ENCODE assay signal across 11 mouse cellular contexts in the genomic region with DNA sequence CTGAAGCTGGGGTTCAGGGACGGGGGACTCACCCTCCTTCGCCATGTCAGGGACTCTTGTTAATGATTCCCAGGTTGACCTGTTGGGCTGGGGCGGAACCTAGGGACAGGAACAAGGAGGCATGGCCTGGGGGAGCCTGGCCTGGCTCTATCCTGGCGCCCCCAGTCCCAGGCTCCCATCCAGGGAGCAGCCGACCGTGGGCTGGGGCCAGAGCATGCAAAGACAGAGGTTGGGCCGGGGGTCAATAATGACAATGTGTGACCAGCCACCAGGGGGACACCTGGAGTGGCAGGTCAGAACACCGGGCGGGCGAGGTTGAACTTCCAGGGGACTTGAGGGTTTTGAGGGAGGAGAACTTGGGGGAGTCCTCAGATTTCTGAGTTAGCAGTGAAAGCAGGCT. TPM values are rescaled to one million over a fixed set of nuclear protein-coding genes. Genes with fewer than 3 reads are reported as not detected.
DNase-seq lines count a peak whose midpoint lies in the region; ATAC-seq and TF ChIP-seq lines count a peak whose summit lies in the region.
"Had no signal": no experiment of that assay in that cellular context is flagged by ENCODE, and none has a peak within 500 bp of the region (broad histone marks: within the 10 kb centered on the region; RNA-seq: fewer than 3 reads in every experiment).

No protein-coding gene starts in this region.

- H3K4me3 ChIP-seq in hindbrain, embryonic 10.5 days = peak overlapping the region; percentile 18; the same call in 1 of the 2 replicates
- H3K4me3 ChIP-seq in hindbrain, embryonic 11.5 days (ENCODE audit: low read depth, low read length) = no peak overlapping the region
- H3K4me3 ChIP-seq in embryonic facial prominence, embryonic 15.5 days (replicated peaks) = 0 out of 2 replicates have a peak overlapping the region, but pooled peaks have one; percentile 8
- H3K4me3 ChIP-seq in liver, postnatal 0 days (ENCODE audit: low read depth, low read length) = peak overlapping the region; percentile 43
- H3K4me3 ChIP-seq: myocyte had no signal

- H3K27me3 ChIP-seq in hindbrain, embryonic 10.5 days (ENCODE audit: insufficient read depth, poor library complexity, severe bottlenecking) = peaks cover 15% of the 10 kb centered on the region
- H3K27me3 ChIP-seq in hindbrain, embryonic 11.5 days (ENCODE audit: control insufficient read depth, insufficient read depth, low read length) = no peaks in the 10 kb centered on the region
- no peaks in the 10 kb centered on the region for H3K27me3 ChIP-seq in embryonic facial prominence, embryonic 15.5 days
- no peaks in the 10 kb centered on the region for H3K27me3 ChIP-seq in liver, postnatal 0 days (ENCODE audit: insufficient read depth, low read length)

- peaks cover 35% of the 10 kb centered on the region for H3K4me1 ChIP-seq in hindbrain, embryonic 10.5 days (replicated peaks)
- H3K4me1 ChIP-seq in hindbrain, embryonic 11.5 days (replicated peaks; ENCODE audit: control insufficient read depth, insufficient read depth, low read length) = no peaks in the 10 kb centered on the region; the same call in 1 of the 2 replicates
- H3K4me1 ChIP-seq in embryonic facial prominence, embryonic 15.5 days = peaks cover 16% of the 10 kb centered on the region
- peaks cover 30% of the 10 kb centered on the region for H3K4me1 ChIP-seq in liver, postnatal 0 days (ENCODE audit: insufficient read depth)

- TF ChIP-seq EP300 in liver, postnatal 0 days (IDR thresholded peaks at IDR 0.05; ENCODE audit: low read depth) = no peak

- H3K9me3 ChIP-seq in hindbrain, embryonic 10.5 days = no peaks in the 10 kb centered on the region
- H3K9me3 ChIP-seq in hindbrain, embryonic 11.5 days (ENCODE audit: control insufficient read depth, low read length) = no peaks in the 10 kb centered on the region
- H3K9me3 ChIP-seq in embryonic facial prominence, embryonic 15.5 days (replicated peaks) = no peaks in the 10 kb centered on the region
- H3K9me3 ChIP-seq in liver, postnatal 0 days (ENCODE audit: low read length) = no peaks in the 10 kb centered on the region

- ATAC-seq in hindbrain, embryonic 11.5 days (ENCODE audit: low FRiP score) = no peak
- ATAC-seq in embryonic facial prominence, embryonic 15.5 days (ENCODE audit: insufficient number of reproducible peaks, low FRiP score, low TSS enrichment, low read depth) = no peak
- peak; percentile 26 for ATAC-seq in liver, postnatal 0 days

- peak overlapping the region; percentile 63 for H3K27ac ChIP-seq in hindbrain, embryonic 10.5 days
- H3K27ac ChIP-seq in hindbrain, embryonic 11.5 days (ENCODE audit: low read depth, low read length) = no peak overlapping the region
- H3K27ac ChIP-seq in embryonic facial prominence, embryonic 15.5 days (replicated peaks) = no peak overlapping the region
- H3K27ac ChIP-seq in liver, postnatal 0 days (ENCODE audit: low read depth) = peak overlapping the region; percentile 92

- peak; percentile 42 for TF ChIP-seq CTCF in liver, postnatal 0 days (IDR thresholded peaks at IDR 0.05; ENCODE audit: low read depth)

- no peak overlapping the region for H3K9ac ChIP-seq in hindbrain, embryonic 11.5 days (ENCODE audit: low read depth, low read length)
- H3K9ac ChIP-seq in embryonic facial prominence, embryonic 15.5 days = no peak overlapping the region
- peak overlapping the region; percentile 65 for H3K9ac ChIP-seq in liver, postnatal 0 days (replicated peaks)

- H3K4me2 ChIP-seq in hindbrain, embryonic 11.5 days (replicated peaks; ENCODE audit: low read depth, low read length) = no peak overlapping the region
- peak overlapping the region; percentile 32 for H3K4me2 ChIP-seq in embryonic facial prominence, embryonic 15.5 days (replicated peaks)
- H3K4me2 ChIP-seq in liver, postnatal 0 days (ENCODE audit: low read depth, low read length) = peak overlapping the region; percentile 69

- no peaks in the 10 kb centered on the region for H3K36me3 ChIP-seq in hindbrain, embryonic 10.5 days
- H3K36me3 ChIP-seq in hindbrain, embryonic 11.5 days (ENCODE audit: control insufficient read depth, insufficient read depth, low read length) = no peaks in the 10 kb centered on the region
- H3K36me3 ChIP-seq in embryonic facial prominence, embryonic 15.5 days = no peaks in the 10 kb centered on the region
- no peaks in the 10 kb centered on the region for H3K36me3 ChIP-seq in liver, postnatal 0 days (replicated peaks; ENCODE audit: insufficient read depth, low read length)

- DNase-seq in hindbrain, embryonic 10.5 days (ENCODE audit: low spot score) = no peak
- no peak for DNase-seq in hindbrain, embryonic 11.5 days (ENCODE audit: low spot score)
- DNase-seq in kidney, postnatal 10 days = peak; percentile 62
- peak; percentile 56 for DNase-seq in liver, postnatal 0 days
- DNase-seq in thymus, postnatal 10 days (ENCODE audit: low spot score in 2 of 2) = no peak
- DNase-seq in layer of hippocampus, postnatal 14 days (ENCODE audit: low spot score in 2 of 2) = no peak
- DNase-seq in layer of hippocampus, postnatal 25 days (ENCODE audit: extremely low spot score in 1 of 2, low spot score in 1 of 2) = no peak
- DNase-seq: right cerebral cortex, postnatal 4 days had no signal

- WGBS in hindbrain, embryonic 10.5 days = 48% methylated on average over 10 of the region's 10 CpGs
- 44% methylated on average over 10 of the region's 10 CpGs for WGBS in hindbrain, embryonic 11.5 days
- 49% methylated on average over 10 of the region's 10 CpGs for WGBS in embryonic facial prominence, embryonic 15.5 days
- WGBS in liver, postnatal 0 days (ENCODE audit: insufficient replicate concordance) = 55% methylated on average over 10 of the region's 10 CpGs

RNA-seq across cellular contexts. Expression of a gene that starts 0.4 kb away (rescaled TPM):
- polyA plus RNA-seq in hindbrain, embryonic 10.5 days (2016; fragmentation: Nextera tagmentation; extraction: Ambion mirVana) = 3.0 and 4.5 TPM in 2 replicates
- 0.56 and 1.4 TPM in 2 replicates for polyA plus RNA-seq in hindbrain, embryonic 11.5 days (2014; fragmentation: Nextera tagmentation; extraction: Ambion mirVana)
- polyA plus RNA-seq in embryonic facial prominence, embryonic 15.5 days (2015; fragmentation: Nextera tagmentation; extraction: Ambion mirVana) = 5.4 and 5.7 TPM in 2 replicates
- polyA plus RNA-seq in liver, postnatal 0 days (2015; fragmentation: Nextera tagmentation; extraction: Ambion mirVana) = 250 and 259 TPM in 2 replicates
- total RNA-seq in layer of hippocampus, postnatal 14 days (2021) = 1 to 10 TPM; 2.8 to 3.1 TPM
- total RNA-seq in layer of hippocampus, postnatal 25 days (2021) = 1 to 10 TPM; 2.3 to 4.2 TPM
- polyA plus RNA-seq: myocyte had no signal

RNA-seq across cellular contexts. Expression of a gene that starts 12.2 kb away (rescaled TPM):
- polyA plus RNA-seq in hindbrain, embryonic 10.5 days (2016; fragmentation: Nextera tagmentation; extraction: Ambion mirVana) = 1.2 and 1.3 TPM in 2 replicates
- 0.60 and 0.86 TPM in 2 replicates for polyA plus RNA-seq in hindbrain, embryonic 11.5 days (2014; fragmentation: Nextera tagmentation; extraction: Ambion mirVana)
- polyA plus RNA-seq in embryonic facial prominence, embryonic 15.5 days (2015; fragmentation: Nextera tagmentation; extraction: Ambion mirVana) = 7.1 and 7.8 TPM in 2 replicates
- polyA plus RNA-seq in liver, postnatal 0 days (2015; fragmentation: Nextera tagmentation; extraction: Ambion mirVana) = 2.8 and 3.1 TPM in 2 replicates
- 100 to 1,000 TPM; 430 to 445 TPM for total RNA-seq in layer of hippocampus, postnatal 14 days (2021)
- 100 to 1,000 TPM; 548 to 608 TPM for total RNA-seq in layer of hippocampus, postnatal 25 days (2021)

RNA-seq across cellular contexts. Expression of a gene that starts 38.1 kb away (rescaled TPM):
- polyA plus RNA-seq in hindbrain, embryonic 10.5 days (2016; fragmentation: Nextera tagmentation; extraction: Ambion mirVana) = 7.9 and 10.8 TPM in 2 replicates
- polyA plus RNA-seq in hindbrain, embryonic 11.5 days (2014; fragmentation: Nextera tagmentation; extraction: Ambion mirVana) = 6.3 and 8.6 TPM in 2 replicates
- polyA plus RNA-seq in embryonic facial prominence, embryonic 15.5 days (2015; fragmentation: Nextera tagmentation; extraction: Ambion mirVana) = 108 and 127 TPM in 2 replicates
- 3.4 TPM in 2 replicates for polyA plus RNA-seq in liver, postnatal 0 days (2015; fragmentation: Nextera tagmentation; extraction: Ambion mirVana)
- under 1 TPM; 0.55 to 0.72 TPM for total RNA-seq in layer of hippocampus, postnatal 14 days (2021)
- not detected for total RNA-seq in layer of hippocampus, postnatal 25 days (2021)
- total RNA-seq: left cerebral cortex, postnatal 14 days had no signal

RNA-seq across cellular contexts. Expression of a gene that starts 41.0 kb away (rescaled TPM):
- 111 and 144 TPM in 2 replicates for polyA plus RNA-seq in hindbrain, embryonic 10.5 days (2016; fragmentation: Nextera tagmentation; extraction: Ambion mirVana)
- polyA plus RNA-seq in hindbrain, embryonic 11.5 days (2014; fragmentation: Nextera tagmentation; extraction: Ambion mirVana) = 120 and 125 TPM in 2 replicates
- polyA plus RNA-seq in embryonic facial prominence, embryonic 15.5 days (2015; fragmentation: Nextera tagmentation; extraction: Ambion mirVana) = 72.5 and 75.2 TPM in 2 replicates
- 7.1 and 8.9 TPM in 2 replicates for polyA plus RNA-seq in liver, postnatal 0 days (2015; fragmentation: Nextera tagmentation; extraction: Ambion mirVana)
- total RNA-seq in layer of hippocampus, postnatal 14 days (2021) = 100 to 1,000 TPM; 123 to 134 TPM
- 100 to 1,000 TPM; 108 to 126 TPM for total RNA-seq in layer of hippocampus, postnatal 25 days (2021)

RNA-seq across cellular contexts. Expression of a gene that starts 55.5 kb away (rescaled TPM):
- 2.3 and 6.3 TPM in 2 replicates for polyA plus RNA-seq in hindbrain, embryonic 10.5 days (2016; fragmentation: Nextera tagmentation; extraction: Ambion mirVana)
- polyA plus RNA-seq in hindbrain, embryonic 11.5 days (2014; fragmentation: Nextera tagmentation; extraction: Ambion mirVana) = 1.0 and 2.8 TPM in 2 replicates
- polyA plus RNA-seq in embryonic facial prominence, embryonic 15.5 days (2015; fragmentation: Nextera tagmentation; extraction: Ambion mirVana) = 1.7 and 2.1 TPM in 2 replicates
- 0.11 TPM in 1 of 2 replicates, not detected in the other for polyA plus RNA-seq in liver, postnatal 0 days (2015; fragmentation: Nextera tagmentation; extraction: Ambion mirVana)
- 10 to 100 TPM; 21.8 to 23.3 TPM for total RNA-seq in layer of hippocampus, postnatal 14 days (2021)
- 10 to 100 TPM; 31.9 to 36.1 TPM for total RNA-seq in layer of hippocampus, postnatal 25 days (2021)
- polyA plus RNA-seq: myocyte had no signal

Comparison
In these comparisons a context has a peak if more than half of its experiments do, and no peak if none do; other contexts are left out.
1. H3K27ac ChIP-seq: peak in hindbrain, embryonic 10.5 days (single experiment) and liver, postnatal 0 days (single experiment); none in hindbrain, embryonic 11.5 days (single experiment) and embryonic facial prominence, embryonic 15.5 days (single experiment).
2. DNase-seq: peak in kidney, postnatal 10 days (single experiment) and liver, postnatal 0 days (single experiment); none in hindbrain, embryonic 10.5 days (single experiment), hindbrain, embryonic 11.5 days (single experiment), thymus, postnatal 10 days (0 of 2), layer of hippocampus, postnatal 14 days (0 of 2) and layer of hippocampus, postnatal 25 days (0 of 2).
3. RNA of a gene that starts 0.4 kb away (polyA plus RNA-seq): 250 to 259 TPM in liver, postnatal 0 days; 5.4 to 5.7 TPM in embryonic facial prominence, embryonic 15.5 days, 3.0 to 4.5 TPM in hindbrain, embryonic 10.5 days and 0.56 to 1.4 TPM in hindbrain, embryonic 11.5 days; every median in the first group is over 10 times any median in the second.